Mouse (Mus musculus): ENCODE data around the gene Mrpl45.

Gene Mrpl45

GRCm38 (mm10) chr11:97334400-97334799 is 18.9 kb downstream of the Mrpl45 start:
- DNase-seq = no peak

- DNase-seq = no peak
Observed at GRCm38 (mm10) chr11:97336238-97336637, 20.7 kb downstream of the Mrpl45 start.

- DNase-seq = no peak
Observed at GRCm38 (mm10) chr11:97336751-97337345, 21.3 kb downstream of the Mrpl45 start.

DNA sequence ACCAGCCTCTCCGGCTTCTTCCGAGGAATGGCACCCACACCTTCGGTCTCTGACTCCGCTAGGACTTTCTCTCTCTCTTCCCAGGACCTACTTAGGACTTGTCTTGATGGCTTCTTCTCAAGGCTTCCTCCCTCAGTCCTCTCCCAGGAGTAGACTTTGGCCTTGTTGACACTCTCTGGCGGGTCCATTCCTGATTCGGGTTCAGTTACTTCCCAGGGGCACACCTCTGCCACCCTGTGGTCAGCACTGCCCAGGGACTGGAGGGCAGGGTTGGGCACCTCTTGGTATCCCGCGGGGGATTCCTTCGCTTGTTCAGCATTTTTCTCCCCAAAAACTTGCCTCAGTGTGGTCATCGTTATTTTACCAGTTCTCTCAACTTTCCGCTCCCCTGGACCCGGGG is 21.8 kb downstream of the Mrpl45 start:
- DNase-seq = no peak

- DNase-seq = no peak
Observed at GRCm38 (mm10) chr11:97338302-97338976, 22.9 kb downstream of the Mrpl45 start.

DNA sequence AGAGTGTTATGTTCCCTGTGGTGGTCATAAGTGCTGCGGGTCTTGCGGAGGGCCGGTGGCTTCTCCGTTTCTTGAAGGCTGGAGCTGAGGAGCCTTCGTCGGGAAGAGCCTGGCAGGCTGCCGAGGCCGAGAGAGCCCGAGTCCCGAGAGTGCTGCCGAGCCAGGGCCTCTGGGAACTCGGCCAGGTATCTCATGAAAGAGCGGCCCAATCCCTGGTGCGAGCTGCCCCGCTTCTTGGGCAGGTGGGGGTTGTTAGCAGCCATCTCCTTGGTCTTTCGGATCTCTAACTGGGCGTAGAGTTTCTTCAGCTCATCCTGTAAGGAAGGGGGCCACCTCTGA is 23.4 kb downstream of the Mrpl45 start:
- no peak for DNase-seq

DNA sequence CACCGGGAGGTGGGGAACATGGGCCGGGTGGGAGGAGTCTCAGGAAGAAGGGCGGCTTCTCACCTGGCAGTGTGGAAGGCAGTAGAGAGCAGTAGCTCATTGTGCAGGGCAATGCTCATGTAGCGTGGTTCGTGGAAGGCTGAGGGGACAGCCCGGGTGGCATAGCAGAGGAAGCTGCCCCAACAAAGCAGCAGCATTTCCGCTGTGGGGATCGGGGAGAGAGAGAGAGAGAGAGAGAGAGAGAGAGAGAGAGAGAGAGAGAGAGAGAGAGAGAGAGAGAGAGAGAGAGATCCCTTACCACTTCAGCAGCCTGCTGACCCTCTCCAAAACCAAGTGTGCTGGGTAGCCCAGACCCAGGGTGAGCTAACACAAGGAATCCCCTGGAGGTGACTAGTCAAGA is 27.7 kb downstream of the Mrpl45 start:
- no peak for DNase-seq

DNA sequence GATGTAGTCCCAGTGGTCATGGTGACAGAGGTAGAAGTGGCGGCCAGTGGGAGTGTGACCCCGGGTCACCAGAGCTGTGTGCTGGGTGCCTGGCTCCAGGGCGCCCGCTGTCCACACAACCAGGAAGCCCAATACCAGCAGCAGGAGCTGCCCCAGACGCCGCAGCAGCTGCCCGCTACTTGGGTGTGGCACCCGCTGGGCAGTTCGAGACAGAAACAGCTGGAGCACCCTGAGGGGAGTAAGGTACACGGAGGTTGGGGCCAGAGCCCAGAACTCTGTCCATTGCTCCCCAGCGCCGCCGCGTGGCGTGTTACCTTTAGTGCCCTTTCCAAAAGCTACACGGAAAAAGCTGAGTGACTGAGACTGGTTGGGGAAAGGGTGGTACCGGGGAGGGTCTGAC is 28.1 kb downstream of the Mrpl45 start:
- DNase-seq = no peak

DNA sequence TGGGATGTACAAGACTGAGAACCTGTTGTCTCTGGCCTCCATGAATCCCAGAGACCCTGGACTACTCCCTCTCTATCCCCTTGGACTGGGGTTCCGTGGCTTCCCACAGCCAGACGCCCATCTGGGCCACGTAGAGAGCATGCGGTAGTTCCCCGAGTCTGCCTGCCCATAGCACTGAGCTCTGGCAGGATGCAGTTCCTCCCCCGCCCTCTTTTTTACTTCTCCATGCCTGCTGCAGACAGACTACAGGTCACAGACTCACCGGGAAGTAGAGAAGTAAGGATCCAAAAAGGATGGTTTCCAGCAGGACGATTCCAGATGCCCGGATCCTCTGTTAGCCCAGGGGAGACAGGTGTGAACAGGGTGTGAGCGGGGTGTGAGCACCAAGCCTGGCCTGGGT is 29.9 kb downstream of the Mrpl45 start:
- no peak for DNase-seq

DNA sequence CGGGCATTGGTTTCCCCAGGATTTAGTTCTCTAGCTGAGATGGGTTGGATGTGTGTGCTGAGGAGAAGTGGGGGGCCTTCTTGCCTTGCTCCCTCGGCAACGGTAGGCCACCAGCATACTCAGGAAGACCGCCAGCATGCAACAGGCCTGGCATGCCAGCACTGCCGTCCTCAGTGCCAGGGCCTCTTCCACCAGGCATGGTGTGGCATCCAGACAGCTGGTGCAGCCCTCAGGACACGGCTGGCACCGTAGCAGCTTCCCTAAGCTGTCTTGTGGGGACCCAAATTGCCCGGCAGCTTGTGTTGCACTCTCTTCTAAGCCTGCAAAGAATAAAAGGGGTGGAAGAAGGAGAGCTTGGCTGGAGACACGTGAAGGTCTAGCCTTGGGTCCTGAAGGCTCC is 30.9 kb downstream of the Mrpl45 start:
- no peak for DNase-seq

- DNase-seq = no peak
Observed at GRCm38 (mm10) chr11:97347291-97347690, 31.8 kb downstream of the Mrpl45 start.

DNA sequence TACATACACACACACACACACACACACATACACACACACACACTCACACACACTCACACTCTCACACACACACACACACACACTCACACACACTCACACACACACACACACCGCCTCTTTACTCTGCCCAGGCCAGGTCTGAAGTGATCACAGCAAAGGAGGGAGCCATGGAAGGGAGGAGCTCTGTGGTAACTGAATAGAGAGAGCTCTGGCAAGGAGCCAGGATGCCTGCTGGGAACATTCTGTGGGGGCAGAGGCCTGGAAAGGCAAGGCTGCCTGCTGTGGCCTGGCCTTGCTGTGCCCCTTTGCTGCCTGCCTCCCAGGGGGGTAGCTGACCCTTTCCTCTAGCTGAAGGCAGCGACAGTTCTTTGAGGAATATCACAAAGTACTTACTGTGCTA is 34.5 kb downstream of the Mrpl45 start:
- DNase-seq = peak; percentile 97

- DNase-seq = peak; percentile 68
Observed at GRCm38 (mm10) chr11:97352027-97352684, 36.6 kb downstream of the Mrpl45 start, which contains the start of gene Gpr179. TSS of gene Gpr179 (minus strand) at chr11:97352077.

GRCm38 (mm10) chr11:97352935-97353597 is 37.5 kb downstream of the Mrpl45 start:
- no peak for DNase-seq

DNA sequence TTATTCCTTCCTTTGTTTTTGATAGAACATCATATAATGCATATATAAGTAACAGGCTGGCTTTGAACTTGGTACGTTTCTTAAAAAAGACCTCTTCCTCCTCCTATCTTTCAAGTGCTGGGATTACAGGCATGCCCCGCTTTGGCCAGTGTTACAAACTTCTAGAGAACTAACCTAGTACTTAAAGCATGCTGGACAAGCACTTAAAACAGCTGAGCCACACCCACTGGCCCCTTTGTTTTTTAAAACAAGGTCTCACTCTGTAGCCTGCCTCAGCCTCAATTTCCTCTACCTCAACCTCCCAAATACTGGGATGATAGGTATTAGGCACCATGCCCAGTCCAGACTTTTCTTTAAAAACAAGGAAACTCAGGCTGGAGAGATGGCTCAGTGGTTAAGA is 39.1 kb downstream of the Mrpl45 start:
- no peak for DNase-seq

- no peak for DNase-seq
Observed at GRCm38 (mm10) chr11:97355247-97355646, 39.7 kb downstream of the Mrpl45 start.

DNA sequence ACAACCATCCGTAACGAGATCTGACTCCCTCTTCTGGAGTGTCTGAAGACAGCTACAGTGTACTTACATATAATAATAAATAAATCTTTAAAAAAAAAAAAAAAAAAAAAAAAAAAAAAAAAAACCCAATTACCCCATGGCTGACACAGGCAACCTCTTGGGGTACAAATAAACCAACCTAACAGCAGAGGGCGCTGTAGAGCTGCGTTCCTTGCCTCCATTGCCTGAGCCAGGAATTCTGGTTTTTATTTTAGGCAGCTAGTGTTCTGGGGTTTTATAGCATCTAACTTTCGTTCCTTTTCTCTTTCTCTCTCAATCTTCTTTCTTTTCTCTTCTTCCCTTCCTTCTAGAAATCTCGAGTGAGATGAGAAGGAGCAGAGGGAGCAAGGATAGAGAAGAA is 42.1 kb downstream of the Mrpl45 start:
- peak; percentile 76 for DNase-seq

GRCm38 (mm10) chr11:97361948-97362648 is 46.6 kb downstream of the Mrpl45 start, which contains the start of gene Socs7:
TSS of gene Socs7 (plus strand) at chr11:97362551.
- DNase-seq = peak; percentile 96

- peak; percentile 54 for DNase-seq
Observed at GRCm38 (mm10) chr11:97362649-97362942, 47.1 kb downstream of the Mrpl45 start.

- peak; percentile 62 for DNase-seq
Observed at GRCm38 (mm10) chr11:97362943-97363643, 47.6 kb downstream of the Mrpl45 start.

DNA sequence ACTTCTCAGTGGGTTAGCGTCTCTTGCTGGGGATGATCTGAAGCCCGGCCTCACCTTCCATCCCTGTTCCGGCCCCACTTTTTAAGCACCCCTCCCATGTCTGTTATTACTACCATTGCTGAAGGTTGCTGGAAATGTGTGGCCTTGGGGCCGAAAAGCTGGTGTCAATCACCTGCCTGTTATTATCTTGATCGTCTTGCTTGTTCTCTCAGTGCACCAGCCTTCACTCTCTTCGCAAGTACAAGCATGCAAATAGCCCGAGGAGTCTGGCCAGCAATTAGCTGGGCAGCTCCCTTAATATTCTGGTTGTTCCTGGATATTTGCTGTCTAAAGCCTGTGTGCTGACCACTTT is 48.1 kb downstream of the Mrpl45 start:
- no peak for DNase-seq

GRCm38 (mm10) chr11:97365556-97365955 is 50.0 kb downstream of the Mrpl45 start:
- DNase-seq = no peak

DNA sequence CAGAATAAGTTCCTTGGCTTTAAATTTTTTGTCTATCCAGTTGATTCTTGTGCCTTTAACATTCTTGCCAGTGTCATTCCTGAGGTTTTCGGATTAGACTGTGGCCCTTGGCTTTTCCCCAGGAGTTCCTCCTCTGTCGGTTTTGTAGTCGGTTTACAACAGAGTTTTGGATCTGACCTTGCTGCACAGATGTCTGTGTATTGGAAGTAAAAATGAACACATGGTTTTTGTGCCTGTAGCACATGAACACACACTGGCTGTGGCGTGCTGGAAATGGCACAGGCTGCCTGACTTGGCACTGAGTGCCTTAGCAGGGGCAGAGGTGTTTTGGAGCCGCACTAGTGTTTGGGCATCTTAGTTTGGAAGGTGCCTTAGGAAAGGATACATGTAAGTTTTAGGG is 53.0 kb downstream of the Mrpl45 start:
- no peak for DNase-seq

Measured in retina, postnatal 1 day (tissue).